Mouse (Mus musculus): Measurements from ENCODE around the gene Gm10300. TPM values are rescaled to one million over a fixed set of nuclear protein-coding genes. Genes with fewer than 3 reads are reported as not detected.

Gm10300 gene
- polyA plus RNA-seq, 1 experiment from 2014 or later, result 0.08 TPM

DNA sequence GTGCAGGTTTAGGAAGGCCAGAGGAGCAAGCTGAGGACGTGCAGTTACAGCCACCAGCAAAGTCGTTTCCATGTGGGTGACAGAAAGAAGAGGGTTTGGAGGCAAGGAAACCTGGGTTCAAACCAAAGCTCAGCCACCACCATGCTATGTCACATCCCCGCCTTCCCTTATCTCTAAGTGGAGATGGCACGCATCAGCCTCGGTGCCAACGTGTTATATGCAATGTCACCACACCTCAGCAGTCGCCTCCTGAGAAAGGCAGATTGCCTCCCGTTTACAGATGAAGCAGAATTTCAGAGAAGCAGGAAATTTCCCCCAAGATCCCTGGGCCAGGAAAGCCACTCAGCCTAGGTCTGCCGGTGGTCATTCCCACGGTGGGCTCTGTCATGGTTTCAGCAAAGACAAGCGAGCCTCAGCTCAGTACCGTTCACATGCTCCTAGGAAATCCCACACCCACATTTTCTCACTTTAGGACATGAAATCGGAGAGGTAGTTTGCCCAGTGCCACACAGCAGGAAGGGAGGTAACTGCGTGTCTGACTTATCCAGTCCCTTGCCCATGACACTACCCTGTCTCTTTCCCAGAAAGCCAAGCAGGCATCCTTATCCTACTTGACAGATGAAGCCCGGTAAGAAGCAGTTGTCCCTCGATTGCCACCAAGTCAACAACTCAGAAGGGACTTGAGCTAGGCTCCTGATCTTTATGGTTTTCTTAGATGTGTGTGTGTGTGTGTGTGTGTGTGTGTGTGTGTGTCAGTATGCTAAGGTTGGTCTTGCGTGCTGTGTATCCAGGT, 14.3 kb upstream of the Gm10300 start:
- Histone ChIP-seq H3K4me1 (0 out of 2 replicates have a peak, but pooled peaks cover 10% of the 10 kb centered on the region), H3K4me3 (replicated peaks) (no peak overlapping the region), H3K36me3 (replicated peaks) (no peaks in the 10 kb centered on the region), H3K27ac (no peak overlapping the region), H3K9ac (no peak overlapping the region), H3K27me3 (no peaks in the 10 kb centered on the region; the same call in 1 of the 2 replicates), H3K4me2 (no peak overlapping the region), H3K9me3 (no peaks in the 10 kb centered on the region)
- ATAC-seq (ENCODE audit: low FRiP score), result no peak
- WGBS, result 77% methylated on average over 17 of the region's 17 CpGs

DNA sequence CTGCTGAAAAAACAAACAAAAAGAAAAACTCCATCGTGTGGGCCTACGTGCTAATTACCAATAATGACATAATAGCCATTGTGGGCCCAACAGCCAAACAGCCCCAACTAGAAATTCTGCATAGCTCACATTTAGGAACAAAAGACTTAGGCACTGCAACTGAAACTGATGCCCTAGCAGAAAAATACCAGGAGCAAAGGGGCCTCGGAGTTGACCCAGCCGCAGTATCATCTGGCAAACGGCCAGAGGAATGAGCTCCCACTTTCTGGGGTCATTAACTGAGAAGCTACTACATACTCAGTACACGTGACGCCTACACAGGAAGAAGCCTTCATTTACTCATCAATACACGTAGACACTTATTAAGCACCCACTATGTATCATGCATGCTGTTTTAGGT, 12.2 kb upstream of the Gm10300 start:
- 68% methylated on average over 8 of the region's 8 CpGs for WGBS
- Histone ChIP-seq H3K27me3 (peaks cover 11% of the 10 kb centered on the region), H3K4me1 (peaks cover 17% of the 10 kb centered on the region), H3K9me3 (no peaks in the 10 kb centered on the region), H3K27ac (no peak overlapping the region), H3K4me2 (no peak overlapping the region), H3K4me3 (replicated peaks) (no peak overlapping the region), H3K9ac (no peak overlapping the region), H3K36me3 (replicated peaks) (no peaks in the 10 kb centered on the region)
- no peak for ATAC-seq (ENCODE audit: low FRiP score)

DNA sequence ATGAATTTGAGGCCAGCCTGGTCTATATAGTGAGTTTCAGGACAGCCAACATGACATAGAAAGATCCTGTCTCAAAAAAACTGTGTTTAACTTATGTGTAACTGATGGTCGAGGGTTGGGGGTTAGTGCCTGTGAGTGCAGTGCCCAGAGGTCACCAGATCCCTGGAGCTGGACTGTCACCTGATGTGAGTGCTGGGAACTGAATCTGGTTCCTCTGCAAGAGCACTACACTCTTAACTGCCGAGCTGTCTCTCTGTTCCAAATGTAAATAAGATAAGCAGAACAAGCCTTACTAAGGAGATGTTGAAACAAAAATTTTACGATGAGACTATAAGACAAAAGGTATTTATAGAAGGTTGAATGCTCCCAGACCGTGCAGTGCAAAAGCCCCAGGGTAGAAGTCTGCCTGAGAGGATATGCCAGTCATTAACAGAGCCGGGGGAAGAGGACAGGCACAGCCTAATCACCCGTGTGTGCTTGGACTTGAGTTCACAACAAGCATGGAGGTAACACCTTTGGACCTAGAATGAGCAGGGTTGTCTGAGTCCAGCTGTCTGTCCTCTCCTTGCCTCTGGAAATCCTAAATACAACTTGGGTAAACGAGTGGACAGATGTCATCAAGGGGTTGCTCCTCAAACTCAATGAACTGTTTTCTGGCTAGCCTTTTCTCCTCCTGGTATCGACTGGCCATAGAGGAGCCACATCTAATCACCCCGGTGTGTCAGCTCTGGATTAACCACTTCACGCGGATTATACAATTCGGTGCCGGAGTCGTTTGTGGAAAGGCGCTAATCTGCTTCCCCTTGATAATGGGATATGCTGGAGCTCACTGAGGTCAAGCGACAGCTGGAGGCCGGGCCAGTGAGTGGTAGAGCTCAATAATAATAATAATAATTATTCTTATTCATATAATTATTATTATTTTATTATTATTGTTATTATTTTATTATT, 11.3 kb upstream of the Gm10300 start:
- Histone ChIP-seq H3K9me3 (no peaks in the 10 kb centered on the region), H3K27ac (no peak overlapping the region), H3K4me3 (replicated peaks) (no peak overlapping the region), H3K36me3 (replicated peaks) (no peaks in the 10 kb centered on the region), H3K27me3 (peaks cover 18% of the 10 kb centered on the region), H3K4me2 (no peak overlapping the region), H3K9ac (no peak overlapping the region), H3K4me1 (peaks cover 17% of the 10 kb centered on the region)
- ATAC-seq (ENCODE audit: low FRiP score), result no peak
- WGBS, result 73% methylated on average over 17 of the region's 17 CpGs

DNA sequence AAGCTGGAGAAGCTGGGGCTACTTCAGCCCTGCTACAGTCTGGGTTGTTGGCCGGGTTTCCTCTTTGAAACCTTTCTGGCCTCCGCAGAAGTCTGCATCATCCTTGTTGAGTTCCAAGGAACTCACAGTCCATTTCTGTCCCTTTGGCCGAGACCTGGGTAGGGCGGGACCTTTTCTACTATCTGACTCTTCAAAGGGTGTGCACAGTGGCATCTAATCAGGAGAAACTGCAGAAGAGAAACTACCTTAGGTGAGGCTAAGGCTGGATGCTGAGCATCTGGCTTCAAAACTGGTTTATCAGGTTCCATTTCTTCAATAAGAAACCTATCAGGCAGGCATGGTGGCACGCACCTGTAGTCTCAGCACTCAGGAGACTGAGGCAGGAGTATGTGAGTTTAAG, 9.9 kb upstream of the Gm10300 start:
- 92% methylated on average over 5 of the region's 5 CpGs for WGBS
- peaks cover 18% of the 10 kb centered on the region for H3K27me3 ChIP-seq
- no peaks in the 10 kb centered on the region for H3K36me3 ChIP-seq (replicated peaks)

DNA sequence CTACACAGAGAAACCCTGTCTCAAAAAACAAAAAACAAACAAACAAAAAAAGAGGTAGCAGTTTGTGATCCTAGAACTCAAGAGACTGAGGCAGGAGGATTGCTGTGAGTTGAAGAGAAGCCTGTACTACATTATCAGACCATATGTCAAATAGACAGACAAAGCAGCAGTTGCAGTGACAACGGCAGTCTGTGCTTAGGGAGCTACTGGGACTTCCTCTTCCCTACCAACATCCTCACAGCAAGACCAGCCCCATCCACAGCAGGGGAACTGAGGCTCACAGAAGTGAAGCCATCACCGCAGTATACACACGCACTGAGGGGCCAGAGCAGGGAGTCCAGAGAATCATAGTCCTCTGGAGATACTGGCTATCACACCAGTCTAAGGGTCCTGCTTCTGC, 8.9 kb upstream of the Gm10300 start:
- Histone ChIP-seq H3K36me3 (replicated peaks) (no peaks in the 10 kb centered on the region), H3K4me3 (replicated peaks) (no peak overlapping the region), H3K4me1 (peaks cover 17% of the 10 kb centered on the region), H3K9ac (no peak overlapping the region), H3K9me3 (no peaks in the 10 kb centered on the region), H3K27ac (no peak overlapping the region), H3K4me2 (no peak overlapping the region), H3K27me3 (peaks cover 23% of the 10 kb centered on the region)
- ATAC-seq (ENCODE audit: low FRiP score), result no peak
- 85% methylated on average over 3 of the region's 3 CpGs for WGBS

More for the DNA sequence above, 9.9 kb upstream of the Gm10300 start:
- Histone ChIP-seq H3K27ac (no peak overlapping the region), H3K9ac (no peak overlapping the region), H3K4me3 (replicated peaks) (no peak overlapping the region), H3K9me3 (no peaks in the 10 kb centered on the region), H3K4me1 (peaks cover 17% of the 10 kb centered on the region), H3K4me2 (no peak overlapping the region)
- ATAC-seq (ENCODE audit: low FRiP score), result no peak

DNA sequence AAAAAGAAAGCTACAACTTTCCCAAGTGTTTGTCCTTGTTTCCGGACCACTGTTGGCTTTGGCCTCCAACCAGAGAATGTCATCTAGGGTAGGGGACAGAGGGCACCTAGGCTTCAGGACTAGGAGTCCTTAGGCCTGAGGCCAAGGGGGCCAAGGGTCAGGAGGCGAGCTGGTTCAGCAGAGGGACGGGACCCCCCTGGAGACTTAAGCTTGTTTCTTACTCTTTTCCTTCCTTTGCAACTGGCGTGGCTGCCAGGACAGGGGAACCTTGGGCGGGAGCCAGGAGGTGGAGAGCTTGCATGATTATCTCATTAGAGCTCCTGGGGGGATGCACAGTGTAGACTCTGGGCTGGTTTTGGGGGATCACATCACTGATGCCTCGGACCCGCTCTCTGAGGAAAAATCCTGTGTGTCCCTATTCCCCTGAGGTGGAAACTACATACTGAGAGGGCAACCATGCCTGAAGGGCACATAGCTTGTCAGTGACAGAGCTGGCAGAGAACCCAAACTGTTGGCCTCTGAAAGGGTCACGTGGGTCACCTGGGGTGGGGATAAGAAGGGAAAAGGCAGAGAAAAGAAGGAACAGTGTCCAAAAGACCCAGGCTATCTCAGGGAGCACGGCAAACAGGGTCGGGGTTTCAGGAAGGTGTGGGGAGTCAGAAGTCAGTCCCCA, 8.3 kb upstream of the Gm10300 start:
- H3K36me3 ChIP-seq (replicated peaks), result no peaks in the 10 kb centered on the region
- H3K4me3 ChIP-seq (replicated peaks), result no peak overlapping the region
- H3K4me1 ChIP-seq, result peaks cover 17% of the 10 kb centered on the region
- no peak overlapping the region for H3K9ac ChIP-seq
- H3K27me3 ChIP-seq, result peaks cover 28% of the 10 kb centered on the region
- H3K4me2 ChIP-seq, result no peak overlapping the region
- H3K9me3 ChIP-seq, result no peaks in the 10 kb centered on the region
- no peak overlapping the region for H3K27ac ChIP-seq
- no peak for ATAC-seq (ENCODE audit: low FRiP score)
- 67% methylated on average over 10 of the region's 10 CpGs for WGBS

DNA sequence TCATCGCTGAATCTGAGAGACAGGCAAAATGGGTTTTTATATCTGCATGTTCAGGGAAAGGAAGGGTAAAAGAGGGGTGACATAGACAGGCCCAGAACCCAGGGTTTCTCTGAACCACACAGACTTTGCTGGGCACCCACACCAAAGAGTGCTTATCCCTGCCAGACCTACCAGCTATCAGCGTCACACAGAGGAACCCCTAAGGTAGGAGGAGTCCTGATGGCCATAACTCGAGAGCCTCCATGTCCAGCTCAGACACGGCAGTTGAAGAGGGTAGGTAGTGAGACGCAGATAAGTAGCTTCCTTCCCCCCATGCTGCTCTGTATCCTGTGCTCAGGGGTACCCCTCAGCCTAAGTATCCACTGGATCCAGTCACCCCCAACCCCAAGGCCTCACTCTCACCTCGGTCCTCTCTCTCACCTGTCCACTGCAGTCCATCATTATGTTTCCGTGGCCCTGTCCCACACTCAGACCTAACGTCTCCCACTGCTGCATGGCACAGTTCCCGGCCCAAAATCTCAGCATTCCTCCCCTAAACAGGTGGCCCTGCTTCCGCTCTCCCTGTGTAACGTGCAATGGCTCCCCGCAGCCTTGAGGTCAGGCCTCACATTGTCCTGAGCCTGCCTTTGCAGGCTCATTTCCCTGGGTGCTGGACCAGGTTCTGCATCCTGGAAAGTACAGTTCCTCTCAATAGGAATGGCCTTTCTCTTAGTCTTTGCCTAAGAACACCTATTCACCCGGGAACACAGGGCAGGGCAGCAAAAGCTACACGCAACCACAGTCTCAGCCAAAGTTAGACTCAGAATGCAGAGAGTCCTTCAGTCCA, 7.2 kb upstream of the Gm10300 start:
- Histone ChIP-seq H3K4me1 (peaks cover 13% of the 10 kb centered on the region), H3K9ac (no peak overlapping the region), H3K27ac (no peak overlapping the region), H3K4me3 (replicated peaks) (no peak overlapping the region), H3K36me3 (replicated peaks) (no peaks in the 10 kb centered on the region), H3K9me3 (no peaks in the 10 kb centered on the region), H3K27me3 (peaks cover 39% of the 10 kb centered on the region), H3K4me2 (no peak overlapping the region)
- no peak for ATAC-seq (ENCODE audit: low FRiP score)
- WGBS, result 83% methylated on average over 14 of the region's 14 CpGs

DNA sequence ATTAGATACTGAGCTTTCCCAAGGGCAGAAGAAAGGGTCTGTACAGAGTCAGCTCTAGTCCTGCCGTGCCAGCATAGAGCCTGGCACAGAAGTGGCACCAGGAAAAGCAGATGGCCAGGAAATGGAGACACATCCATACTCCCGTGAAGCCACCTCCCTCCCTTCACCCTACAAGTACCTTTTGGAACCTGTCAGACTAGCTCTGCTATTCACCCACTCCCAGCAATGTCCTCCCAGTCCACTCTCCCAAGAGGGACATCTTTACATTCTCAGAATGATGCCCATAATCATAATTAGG, 6.6 kb upstream of the Gm10300 start:
- 83% methylated on average over 2 of the region's 2 CpGs for WGBS
- no peak overlapping the region for H3K27ac ChIP-seq
- no peak for ATAC-seq (ENCODE audit: low FRiP score)

DNA sequence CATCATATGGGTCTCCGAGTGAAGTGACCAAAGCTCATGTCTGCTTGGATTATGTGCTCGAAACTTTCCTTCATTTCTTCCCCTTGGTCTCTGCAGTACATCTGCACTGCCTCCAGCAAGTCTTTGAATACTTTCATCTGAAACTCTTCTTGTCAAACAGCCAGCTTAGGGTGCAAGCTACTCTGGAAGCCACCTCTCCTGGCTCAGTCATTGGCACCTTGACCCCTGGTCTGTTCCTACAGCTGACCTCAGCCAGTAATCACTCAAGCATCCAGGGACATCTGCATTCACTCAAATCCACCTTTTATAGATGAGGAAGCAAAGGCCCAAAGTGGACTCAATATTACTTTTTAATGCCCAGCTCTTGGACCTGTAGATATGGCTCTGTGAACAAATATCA, 2.8 kb upstream of the Gm10300 start:
- H3K4me1 ChIP-seq, result peaks cover 26% of the 10 kb centered on the region
- no peak overlapping the region for H3K9ac ChIP-seq
- no peak for ATAC-seq (ENCODE audit: low FRiP score)
- no peak overlapping the region for H3K4me3 ChIP-seq (replicated peaks)
- 93% methylated on average over 2 of the region's 2 CpGs for whole genome bisulfite sequencing
- H3K36me3 ChIP-seq (replicated peaks), result no peaks in the 10 kb centered on the region
- peaks cover 69% of the 10 kb centered on the region for H3K27me3 ChIP-seq
- no peak overlapping the region for H3K27ac ChIP-seq
- H3K4me2 ChIP-seq, result no peak overlapping the region
- H3K9me3 ChIP-seq, result no peaks in the 10 kb centered on the region

More for the DNA sequence above, 6.6 kb upstream of the Gm10300 start:
- peaks cover 45% of the 10 kb centered on the region for H3K27me3 ChIP-seq
- H3K9me3 ChIP-seq, result no peaks in the 10 kb centered on the region
- no peak overlapping the region for H3K4me3 ChIP-seq (replicated peaks)
- no peak overlapping the region for H3K4me2 ChIP-seq
- H3K9ac ChIP-seq, result no peak overlapping the region
- no peaks in the 10 kb centered on the region for H3K36me3 ChIP-seq (replicated peaks)
- H3K4me1 ChIP-seq, result peaks cover 10% of the 10 kb centered on the region

DNA sequence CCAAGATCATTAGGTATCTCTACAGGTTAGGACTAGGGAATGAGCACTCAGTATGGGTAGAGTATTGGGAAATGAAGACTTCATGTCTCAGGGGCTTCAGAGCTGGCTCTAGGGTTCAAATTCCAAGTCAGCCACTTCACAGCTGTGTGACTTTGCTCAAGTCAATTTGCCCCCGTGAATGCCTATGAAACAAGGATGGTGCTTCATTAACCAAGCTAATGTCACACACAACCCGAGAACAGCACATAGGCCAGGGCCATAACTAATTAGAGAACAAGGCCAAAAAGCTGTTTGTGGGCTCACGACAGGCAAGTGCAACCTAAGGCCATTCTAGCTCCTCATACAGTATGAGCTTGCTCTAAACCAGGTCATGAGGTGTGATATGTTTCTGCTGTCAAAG, 2.3 kb upstream of the Gm10300 start:
- 74% methylated on average over 3 of the region's 3 CpGs for WGBS
- H3K4me1 ChIP-seq, result peaks cover 30% of the 10 kb centered on the region
- peaks cover 71% of the 10 kb centered on the region for H3K27me3 ChIP-seq

DNA sequence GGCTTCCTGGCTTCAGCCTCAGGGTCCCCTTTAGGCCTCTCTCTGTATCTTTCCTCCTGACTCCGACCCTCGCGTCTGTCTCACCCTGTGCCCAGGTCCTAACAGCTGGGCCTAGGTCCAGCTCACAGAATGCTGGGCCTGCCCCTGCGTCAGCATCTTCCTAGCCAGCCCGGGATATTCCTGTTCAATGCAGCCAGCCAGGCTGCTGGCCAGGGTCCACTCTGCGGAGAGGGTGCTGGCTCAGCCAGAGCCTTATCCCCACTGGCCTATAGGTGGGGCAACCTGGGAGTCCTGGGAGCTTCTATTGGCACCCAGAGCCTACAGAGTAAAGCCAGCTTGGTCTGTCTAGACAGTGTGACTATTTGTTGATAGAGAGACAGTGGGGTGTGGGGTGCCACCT, 1.6 kb upstream of the Gm10300 start:
- no peak for ATAC-seq (ENCODE audit: low FRiP score)
- Histone ChIP-seq H3K4me1 (peaks cover 30% of the 10 kb centered on the region), H3K4me3 (replicated peaks) (no peak overlapping the region; the same call in 1 of the 2 replicates), H3K4me2 (peak overlapping the region; percentile 15; the same call in 1 of the 2 replicates), H3K27me3 (peaks cover 71% of the 10 kb centered on the region), H3K9ac (no peak overlapping the region), H3K27ac (no peak overlapping the region), H3K9me3 (no peaks in the 10 kb centered on the region), H3K36me3 (replicated peaks) (no peaks in the 10 kb centered on the region)
- 61% methylated on average over 6 of the region's 6 CpGs for WGBS

More for the DNA sequence above, 2.3 kb upstream of the Gm10300 start:
- Histone ChIP-seq H3K27ac (no peak overlapping the region), H3K9ac (no peak overlapping the region), H3K9me3 (no peaks in the 10 kb centered on the region), H3K4me2 (no peak overlapping the region), H3K4me3 (replicated peaks) (no peak overlapping the region), H3K36me3 (replicated peaks) (no peaks in the 10 kb centered on the region)
- no peak for ATAC-seq (ENCODE audit: low FRiP score)

All from forebrain, embryonic 12.5 days (tissue).